Mouse (Mus musculus): ENCODE results near the gene Usp49.
"Not testable (repeated sequence)": the region's sequence is repeated elsewhere in the genome, so short reads cannot be mapped to it uniquely, and the experiment has no call there.

The Usp49 gene

GRCm38 (mm10) chr17:47651953-47652352 lies 21.5 kb downstream of the Usp49 start:
- no peak for DNase-seq (ENCODE audit: low spot score)

- not testable (repeated sequence) for DNase-seq (ENCODE audit: low spot score)
These were observed 23.9 kb downstream of the Usp49 start for GRCm38 (mm10) chr17:47654346-47654745.

GRCm38 (mm10) chr17:47655697-47656096 lies 25.2 kb downstream of the Usp49 start:
- no peak for DNase-seq (ENCODE audit: low spot score)

GRCm38 (mm10) chr17:47657901-47658300 lies 27.4 kb downstream of the Usp49 start:
- DNase-seq (ENCODE audit: low spot score), result no peak

GRCm38 (mm10) chr17:47658741-47659243 lies 28.3 kb downstream of the Usp49 start:
- no peak for DNase-seq (ENCODE audit: low spot score)

- no peak for DNase-seq (ENCODE audit: low spot score)
These were observed 32.7 kb downstream of the Usp49 start for GRCm38 (mm10) chr17:47663009-47663713.

GRCm38 (mm10) chr17:47664474-47664873 lies 34.0 kb downstream of the Usp49 start:
- no peak for DNase-seq (ENCODE audit: low spot score)

- DNase-seq (ENCODE audit: low spot score), result no peak
These were observed 38.7 kb downstream of the Usp49 start for GRCm38 (mm10) chr17:47669166-47669565.

GRCm38 (mm10) chr17:47671988-47672310 lies 41.5 kb downstream of the Usp49 start:
- no peak for DNase-seq (ENCODE audit: low spot score)

GRCm38 (mm10) chr17:47672311-47673111 lies 42.0 kb downstream of the Usp49 start:
- peak; percentile 50 for DNase-seq (ENCODE audit: low spot score)

GRCm38 (mm10) chr17:47676581-47676980 lies 46.1 kb downstream of the Usp49 start:
- DNase-seq (ENCODE audit: low spot score), result peak; percentile 71

GRCm38 (mm10) chr17:47678238-47678637 lies 47.7 kb downstream of the Usp49 start:
- DNase-seq (ENCODE audit: low spot score), result no peak

GRCm38 (mm10) chr17:47678702-47679101 lies 48.2 kb downstream of the Usp49 start:
- no peak for DNase-seq (ENCODE audit: low spot score)

- no peak for DNase-seq (ENCODE audit: low spot score)
These were observed 52.3 kb downstream of the Usp49 start for GRCm38 (mm10) chr17:47682836-47683235.

- peak; percentile 97 for DNase-seq (ENCODE audit: low spot score)
These were observed 57.2 kb downstream of the Usp49 start for GRCm38 (mm10) chr17:47687409-47688343.

GRCm38 (mm10) chr17:47688344-47688607 lies 57.8 kb downstream of the Usp49 start, which contains the start of gene Tomm6:
Tomm6 (minus strand) TSS chr17:47688386.
- DNase-seq (ENCODE audit: low spot score), result no peak

GRCm38 (mm10) chr17:47688608-47689575 lies 58.4 kb downstream of the Usp49 start, which contains the start of gene Frs3:
Frs3 (plus strand) TSS chr17:47689030.
- DNase-seq (ENCODE audit: low spot score), result peak; percentile 50

GRCm38 (mm10) chr17:47689894-47690293 lies 59.4 kb downstream of the Usp49 start:
- no peak for DNase-seq (ENCODE audit: low spot score)

- DNase-seq (ENCODE audit: low spot score), result no peak
These were observed 61.2 kb downstream of the Usp49 start for GRCm38 (mm10) chr17:47691650-47692049.

- DNase-seq (ENCODE audit: low spot score), result no peak
These were observed 63.4 kb downstream of the Usp49 start for GRCm38 (mm10) chr17:47693671-47694441.

- no peak for DNase-seq (ENCODE audit: low spot score)
These were observed 63.8 kb downstream of the Usp49 start, which contains the start of gene Gm21981 for GRCm38 (mm10) chr17:47694442-47694502. Gm21981 (minus strand) TSS chr17:47694455.
